30 mouse cellular contexts compared by ENCODE assay signal in genomic region chr11:49111000-49111399, GRCm38 (mm10). TPM values are rescaled to one million over a fixed set of nuclear protein-coding genes. Genes with fewer than 3 reads are reported as not detected.
"Had no signal": no experiment of that assay in that cellular context is flagged by ENCODE, and none has a peak within 500 bp of the region (broad histone marks: within the 10 kb centered on the region; RNA-seq: fewer than 3 reads in every experiment).

No protein-coding gene starts in this region.

- H3K4me3 ChIP-seq: left cerebral cortex, adult 2 months; liver, embryonic 13.5 days; stomach, embryonic 15.5 days had no signal

- H3K9ac ChIP-seq: liver, embryonic 13.5 days; stomach, embryonic 15.5 days had no signal

- H3K4me2 ChIP-seq: liver, embryonic 13.5 days; midbrain, embryonic 11.5 days; stomach, embryonic 15.5 days had no signal

- H3K27me3 ChIP-seq: liver, embryonic 13.5 days; stomach, embryonic 15.5 days had no signal

- DNase-seq: kidney, postnatal 10 days; kidney, postnatal 36 days; layer of hippocampus, postnatal 36 days; liver, embryonic 13.5 days; lung, adult 2 months; lung, postnatal 14 days; lung, postnatal 4 days; midbrain, embryonic 14.5 days; right cerebral cortex, postnatal 25 days; spleen, adult 18-20 months; thymus, postnatal 25 days had no signal

- H3K9me3 ChIP-seq: liver, embryonic 13.5 days; stomach, embryonic 15.5 days had no signal

- H3K27ac ChIP-seq: left cerebral cortex, adult 2 months; liver, embryonic 13.5 days; stomach, embryonic 15.5 days had no signal

- H3K4me1 ChIP-seq: liver, embryonic 13.5 days; stomach, embryonic 15.5 days had no signal

- H3K36me3 ChIP-seq: liver, embryonic 13.5 days; stomach, embryonic 15.5 days had no signal

RNA-seq across cellular contexts. Expression of gene Olfr1396, which starts 3.7 kb away (rescaled TPM):
- total RNA-seq: layer of hippocampus, adult 8-10 months; layer of hippocampus, postnatal 10 days; layer of hippocampus, postnatal 36 days; left cerebral cortex, adult 2 months; left cerebral cortex, postnatal 10 days; left cerebral cortex, postnatal 36 days; megakaryocyte progenitor cell, adult 5-6 weeks; megakaryocyte-erythroid progenitor cell, adult 5-6 weeks; midbrain, postnatal 0 days had no signal
- polyA plus RNA-seq: kidney, embryonic 14.5 days; limb, embryonic 11.5 days; liver, embryonic 13.5 days; liver, embryonic 16.5 days; lung, embryonic 16.5 days; midbrain, embryonic 11.5 days; midbrain, embryonic 14.5 days; midbrain, postnatal 0 days; neural tube, embryonic 11.5 days; neural tube, embryonic 14.5 days; stomach, embryonic 15.5 days had no signal

RNA-seq across cellular contexts. Expression of gene Olfr1395, which starts 31.1 kb away (rescaled TPM):
- total RNA-seq: layer of hippocampus, adult 8-10 months; layer of hippocampus, postnatal 10 days; layer of hippocampus, postnatal 36 days; left cerebral cortex, adult 2 months; left cerebral cortex, postnatal 10 days; left cerebral cortex, postnatal 36 days; liver, adult 2 months; megakaryocyte progenitor cell, adult 5-6 weeks; megakaryocyte-erythroid progenitor cell, adult 5-6 weeks; midbrain, postnatal 0 days had no signal
- polyA plus RNA-seq: kidney, embryonic 14.5 days; limb, embryonic 11.5 days; limb, embryonic 14.5 days; liver, adult 2 months; liver, embryonic 13.5 days; liver, embryonic 16.5 days; lung, adult 2 months; lung, embryonic 16.5 days; midbrain, embryonic 11.5 days; midbrain, embryonic 14.5 days; midbrain, postnatal 0 days; neural tube, embryonic 11.5 days; neural tube, embryonic 14.5 days; stomach, embryonic 15.5 days; thymus, postnatal 0 days had no signal

RNA-seq across cellular contexts. Expression of gene Ifi47, which starts 34.6 kb away (rescaled TPM):
- polyA plus RNA-seq: neural tube, embryonic 14.5 days had no signal

RNA-seq across cellular contexts. Expression of gene Olfr1394, which starts 43.2 kb away (rescaled TPM):
- total RNA-seq: layer of hippocampus, adult 8-10 months; layer of hippocampus, postnatal 10 days; layer of hippocampus, postnatal 36 days; left cerebral cortex, adult 2 months; left cerebral cortex, postnatal 10 days; left cerebral cortex, postnatal 36 days; liver, adult 2 months; megakaryocyte progenitor cell, adult 5-6 weeks; megakaryocyte-erythroid progenitor cell, adult 5-6 weeks; midbrain, postnatal 0 days had no signal
- polyA plus RNA-seq: kidney, embryonic 14.5 days; limb, embryonic 11.5 days; limb, embryonic 14.5 days; liver, adult 2 months; liver, embryonic 13.5 days; liver, embryonic 16.5 days; lung, adult 2 months; lung, embryonic 16.5 days; midbrain, embryonic 11.5 days; midbrain, embryonic 14.5 days; midbrain, postnatal 0 days; neural tube, embryonic 11.5 days; neural tube, embryonic 14.5 days; stomach, embryonic 15.5 days; thymus, postnatal 0 days had no signal

RNA-seq across cellular contexts. Expression of gene Tgtp2, which starts 47.0 kb away (rescaled TPM):
- total RNA-seq: left cerebral cortex, postnatal 10 days; midbrain, postnatal 0 days had no signal
- polyA plus RNA-seq: kidney, embryonic 14.5 days; limb, embryonic 11.5 days; midbrain, embryonic 11.5 days; neural tube, embryonic 11.5 days; neural tube, embryonic 14.5 days had no signal
